Mouse (Mus musculus) MEL (cell line): ENCODE results near the gene Btg3. TPM values are rescaled to one million over a fixed set of nuclear protein-coding genes. Genes with fewer than 3 reads are reported as not detected.

ENCODE experiments used
- DNase-seq: peaks from one replicate; pipeline ENCODE4 v3.0.0; 2011; ENCODE audit warnings: low read depth, low spot score
- H3K27ac ChIP-seq: 2 replicates; pipeline ENCODE4 v1.5.1; 2012; ENCODE audit warnings: low read depth, mild to moderate bottlenecking, control low read depth, low read length, moderate library complexity; ENCODE audit not compliant: control insufficient read depth
- H3K27me3 ChIP-seq, 2 experiments: fragments of 150-350 bp in 1 of 2; sonication (generic) in 1 of 2; 2 replicates each; pipeline ENCODE4 v1.6.1; 2012; ENCODE audit warnings: low read length in 2 of 2, mild to moderate bottlenecking in 2 of 2, improper control_type of control experiment in 1 of 2, moderate library complexity in 1 of 2; ENCODE audit not compliant: insufficient read depth in 2 of 2, control insufficient read depth in 1 of 2
- H3K36me3 ChIP-seq, 2 experiments: 2 replicates each; pipeline ENCODE4 v1.6.1; 2012 to 2014; ENCODE audit warnings: low read length in 2 of 2, improper control_type of control experiment in 1 of 2, inconsistent platforms in 1 of 2, mild to moderate bottlenecking in 1 of 2; ENCODE audit not compliant: insufficient read depth in 2 of 2, control insufficient read depth in 1 of 2
- H3K4me1 ChIP-seq, 2 experiments: fragments of 150-350 bp in 1 of 2; sonication (generic) in 1 of 2; 2 replicates each; pipeline ENCODE4 v1.6.1; 2012; ENCODE audit warnings: low read length in 2 of 2, improper control_type of control experiment in 1 of 2, mild to moderate bottlenecking in 1 of 2; ENCODE audit not compliant: insufficient read depth in 2 of 2, control insufficient read depth in 1 of 2
- H3K4me3 ChIP-seq, 2 experiments: fragments of 150-350 bp in 1 of 2; sonication (generic) in 1 of 2; 2 replicates each; pipeline ENCODE4 v1.5.1; 2012; ENCODE audit warnings: low read depth in 2 of 2, low read length in 2 of 2, mild to moderate bottlenecking in 2 of 2, moderate library complexity in 2 of 2, control low read depth in 1 of 2, improper control_type of control experiment in 1 of 2; ENCODE audit not compliant: control insufficient read depth in 1 of 2, insufficient read depth in 1 of 2
- H3K79me2 ChIP-seq: 2 replicates; pipeline ENCODE4 v1.6.1; 2012; ENCODE audit warnings: mild to moderate bottlenecking, low read length, moderate library complexity; ENCODE audit not compliant: control insufficient read depth, poor library complexity, insufficient read depth
- H3K9ac ChIP-seq: 2 replicates; pipeline ENCODE4 v1.6.1; 2012; ENCODE audit warnings: low read depth, mild to moderate bottlenecking, control low read depth, low read length, moderate library complexity; ENCODE audit not compliant: control insufficient read depth, poor library complexity, severe bottlenecking
- H3K9me3 ChIP-seq: fragments of 150-350 bp; sonication (generic); replicated peaks from 2 replicates; pipeline ENCODE4 v1.6.1; 2012; ENCODE audit warnings: mild to moderate bottlenecking, low read length, improper control_type of control experiment, moderate library complexity; ENCODE audit not compliant: insufficient read depth
- BHLHE40 ChIP-seq: IDR thresholded peaks from 2 replicates; pipeline ENCODE4 v1.6.1; 2012; ENCODE audit warnings: low read depth, mild to moderate bottlenecking, inconsistent platforms, low read length, improper control_type of control experiment, borderline replicate concordance
- CHD1 ChIP-seq: IDR thresholded peaks from 2 replicates; pipeline ENCODE4 v1.6.1; 2012; ENCODE audit warnings: low read depth, mild to moderate bottlenecking, inconsistent platforms, low read length, improper control_type of control experiment
- CTCF ChIP-seq, 3 experiments: IDR thresholded peaks in 2 of 3; conservative IDR thresholded peaks in 1 of 3; 2 replicates each; pipeline ENCODE4 v1.5.1; 2011 to 2012; ENCODE audit warnings: low read length in 3 of 3, low read depth in 2 of 3, mild to moderate bottlenecking in 2 of 3, improper control_type of control experiment in 1 of 3, inconsistent platforms in 1 of 3, mixed read lengths in 1 of 3, moderate library complexity in 1 of 3; ENCODE audit not compliant: control insufficient read depth in 1 of 3, insufficient read depth in 1 of 3, poor library complexity in 1 of 3, severe bottlenecking in 1 of 3
- E2F4 ChIP-seq: IDR thresholded peaks from 2 replicates; pipeline ENCODE4 v1.6.1; 2011; ENCODE audit warnings: low read depth, low read length, improper control_type of control experiment, borderline replicate concordance
- EP300 ChIP-seq, 2 experiments: IDR thresholded peaks; 2 replicates each; pipeline ENCODE4 v1.6.1; 2011; ENCODE audit warnings: improper control_type of control experiment in 2 of 2, low read length in 2 of 2, low read depth in 1 of 2, mild to moderate bottlenecking in 1 of 2
- JUND ChIP-seq: IDR thresholded peaks from 2 replicates; pipeline ENCODE4 v1.6.1; 2011; ENCODE audit warnings: low read depth, mild to moderate bottlenecking, improper control_type of control experiment, low read length
- MAX ChIP-seq: IDR thresholded peaks from 2 replicates; pipeline ENCODE4 v1.6.1; 2011; ENCODE audit warnings: low read length, improper control_type of control experiment
- MEF2A ChIP-seq: IDR thresholded peaks from 2 replicates; pipeline ENCODE4 v1.6.1; 2014; ENCODE audit warnings: low read depth, mild to moderate bottlenecking, inconsistent platforms, low read length, improper control_type of control experiment; ENCODE audit not compliant: poor library complexity, insufficient replicate concordance, severe bottlenecking; ENCODE audit errors: extremely low read depth
- MXI1 ChIP-seq: IDR thresholded peaks from 2 replicates; pipeline ENCODE4 v1.6.1; 2011; ENCODE audit warnings: mild to moderate bottlenecking, low read depth, low read length, improper control_type of control experiment
- MYB ChIP-seq: IDR thresholded peaks from 2 replicates; pipeline ENCODE4 v1.6.1; 2011; ENCODE audit warnings: mild to moderate bottlenecking, low read depth, low read length, improper control_type of control experiment
- MYC ChIP-seq: IDR thresholded peaks from 2 replicates; pipeline ENCODE4 v1.6.1; 2011; ENCODE audit warnings: low read depth, mild to moderate bottlenecking, low read length, improper control_type of control experiment, moderate library complexity
- POLR2AphosphoS2 ChIP-seq: IDR thresholded peaks from 2 replicates; pipeline ENCODE4 v1.6.1; 2011; ENCODE audit warnings: low read length, improper control_type of control experiment
- RAD21 ChIP-seq: IDR thresholded peaks from 2 replicates; pipeline ENCODE4 v1.6.1; 2011; ENCODE audit warnings: mild to moderate bottlenecking, low read depth, low read length, improper control_type of control experiment
- SIN3A ChIP-seq: IDR thresholded peaks from 2 replicates; pipeline ENCODE4 v1.6.1; 2012; ENCODE audit warnings: low read length, improper control_type of control experiment, inconsistent platforms
- SMC3 ChIP-seq: IDR thresholded peaks from 2 replicates; pipeline ENCODE4 v1.6.1; 2011; ENCODE audit warnings: low read depth, low read length, improper control_type of control experiment
- UBTF ChIP-seq: IDR thresholded peaks from 2 replicates; pipeline ENCODE4 v1.6.1; 2012; ENCODE audit warnings: low read depth, mild to moderate bottlenecking, inconsistent platforms, low read length, improper control_type of control experiment, moderate library complexity, borderline replicate concordance; ENCODE audit not compliant: insufficient read depth
- ZC3H11A ChIP-seq: IDR thresholded peaks from 2 replicates; pipeline ENCODE4 v1.6.1; 2012; ENCODE audit warnings: low read depth, mild to moderate bottlenecking, inconsistent platforms, low read length, improper control_type of control experiment
- ZKSCAN1 ChIP-seq: IDR thresholded peaks from 2 replicates; pipeline ENCODE4 v1.6.1; 2012; ENCODE audit warnings: low read depth, mild to moderate bottlenecking, inconsistent platforms, low read length, improper control_type of control experiment, moderate library complexity
- ZMIZ1 ChIP-seq: IDR thresholded peaks from 2 replicates; pipeline ENCODE4 v1.6.1; 2012; ENCODE audit warnings: low read depth, mild to moderate bottlenecking, inconsistent platforms, low read length, improper control_type of control experiment, moderate library complexity
- polyA plus RNA-seq, 2 experiments: library from polyadenylated mRNA; stranded (reverse) in 1 of 2; unstranded in 1 of 2; fragments of >175 nt in 1 of 2; fragments of >200 nt in 1 of 2; gene quantifications; 2 replicates each; pipeline versions ENCODE4 v1.2.1 to v1.2.4; 2012; ENCODE audit warnings: low replicate concordance in 2 of 2, low read depth in 1 of 2; ENCODE audit not compliant: insufficient read length in 2 of 2, insufficient read depth in 1 of 2, missing spikeins in 1 of 2
- total RNA-seq: library from RNA; depleted of rRNA; stranded (reverse); fragments of 300-350 nt; gene quantifications from 2 replicates; pipeline ENCODE4 v1.2.3, GENCODE M21; 2012

The Btg3 gene
- total and polyA plus RNA-seq, 3 experiments = 8.5 to 17.5 TPM; not detected in 1

GRCm38 (mm10) chr16:78346662-78347327 is 30.2 kb downstream of the Btg3 start:
- H3K79me2 ChIP-seq = no peaks in the 10 kb centered on the region
- no peaks in the 10 kb centered on the region for H3K4me1 ChIP-seq
- peak; percentile 31 for DNase-seq
- H3K36me3 ChIP-seq = no peaks in the 10 kb centered on the region; a peak in 1 of 4 replicates
- no peak overlapping the region for H3K27ac ChIP-seq
- H3K4me3 ChIP-seq = no peak overlapping the region
- no peaks in the 10 kb centered on the region for H3K9me3 ChIP-seq
- H3K27me3 ChIP-seq = no peaks in the 10 kb centered on the region
- H3K9ac ChIP-seq = no peak overlapping the region
- peak in 1 of 3 experiments; percentile 62; a peak in 2 of 6 replicates for TF ChIP-seq CTCF (IDR thresholded peaks at IDR 0.05 in 2 of 3, conservative IDR thresholded peaks at IDR 0.05 in 1 of 3; ENCODE audit: control insufficient read depth in 1 of 3, insufficient read depth in 1 of 3, low read depth in 2 of 3, low read length in 3 of 3, poor library complexity in 1 of 3, severe bottlenecking in 1 of 3)
- TF ChIP-seq MYC = no peak
- no peak for TF ChIP-seq MXI1
- peak; percentile 64 for TF ChIP-seq ZC3H11A
- TF ChIP-seq RAD21 = peak; percentile 75
- TF ChIP-seq CHD1 = no peak
- TF ChIP-seq SMC3 = peak; percentile 77

DNA sequence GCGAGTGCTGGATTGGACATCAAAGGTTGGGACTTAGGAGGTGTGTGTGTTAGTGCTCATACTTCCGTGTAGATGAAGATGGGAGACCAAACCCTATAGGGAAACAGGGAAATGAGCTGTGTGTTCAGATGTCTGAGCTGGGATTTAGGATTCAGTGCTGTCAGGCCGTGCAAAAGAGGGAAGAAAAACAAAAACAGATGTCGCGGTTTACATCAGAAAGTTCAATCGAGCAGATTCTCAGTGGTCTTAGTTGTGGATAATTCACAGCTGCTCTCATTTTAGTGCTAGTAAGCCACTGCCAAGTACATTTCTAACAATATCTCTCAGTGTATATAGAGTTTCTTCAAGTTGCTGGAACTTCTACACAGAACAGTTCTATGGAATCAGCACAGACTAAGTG is 33.2 kb downstream of the Btg3 start:
- no peak for TF ChIP-seq POLR2AphosphoS2
- no peaks in the 10 kb centered on the region for H3K9me3 ChIP-seq
- H3K36me3 ChIP-seq = no peaks in the 10 kb centered on the region; a peak in 1 of 4 replicates
- H3K4me1 ChIP-seq = no peaks in the 10 kb centered on the region
- DNase-seq = no peak
- H3K9ac ChIP-seq = no peak overlapping the region
- H3K27me3 ChIP-seq = no peaks in the 10 kb centered on the region
- no peak overlapping the region for H3K4me3 ChIP-seq
- no peaks in the 10 kb centered on the region for H3K79me2 ChIP-seq
- H3K27ac ChIP-seq = no peak overlapping the region

- no peaks in the 10 kb centered on the region for H3K4me1 ChIP-seq
- H3K9me3 ChIP-seq = no peaks in the 10 kb centered on the region
- H3K36me3 ChIP-seq = no peaks in the 10 kb centered on the region; a peak in 1 of 4 replicates
- DNase-seq = no peak
- no peak overlapping the region for H3K9ac ChIP-seq
- no peak overlapping the region for H3K4me3 ChIP-seq
- no peak overlapping the region for H3K27ac ChIP-seq
- TF ChIP-seq BHLHE40 (no peak), JUND (no peak), MYB (no peak), SIN3A (no peak), ZMIZ1 (no peak), E2F4 (no peak), EP300 (IDR thresholded peaks at IDR 0.05; ENCODE audit: low read depth in 1 of 2, low read length in 2 of 2) (no peak), MEF2A (no peak), ZKSCAN1 (no peak), UBTF (no peak), MAX (no peak)
- TF ChIP-seq, all 39 proteins: peak for 0
- Histone ChIP-seq H3K79me2 (no peaks in the 10 kb centered on the region), H3K27me3 (no peaks in the 10 kb centered on the region)
Observed at GRCm38 (mm10) chr16:78342767-78343166, 34.2 kb downstream of the Btg3 start.
